Mouse (Mus musculus) myocyte (in vitro differentiated cells): Measurements from ENCODE around the gene Psapl1.

Source experiments
- E2F4 ChIP-seq: IDR thresholded peaks from one replicate; pipeline ENCODE4 v1.6.1; 2011; ENCODE audit warnings: mild to moderate bottlenecking, control low read depth, moderate library complexity; ENCODE audit not compliant: insufficient read depth
- MAX ChIP-seq: IDR thresholded peaks from one replicate; pipeline ENCODE4 v1.6.1; 2011; ENCODE audit warnings: low read depth, mild to moderate bottlenecking, control low read depth
- SRF ChIP-seq: IDR thresholded peaks from one replicate; pipeline ENCODE4 v1.6.1; 2011; ENCODE audit warnings: low read depth; ENCODE audit not compliant: control insufficient read depth, insufficient read length
- TCF12 ChIP-seq: IDR thresholded peaks from one replicate; pipeline ENCODE4 v1.6.1; 2011; ENCODE audit warnings: mild to moderate bottlenecking, control low read depth; ENCODE audit not compliant: poor library complexity, insufficient read depth, severe bottlenecking
- USF1 ChIP-seq: IDR thresholded peaks from one replicate; pipeline ENCODE4 v1.6.1; 2011; ENCODE audit warnings: low read depth, mild to moderate bottlenecking, control low read depth, moderate library complexity

DNA sequence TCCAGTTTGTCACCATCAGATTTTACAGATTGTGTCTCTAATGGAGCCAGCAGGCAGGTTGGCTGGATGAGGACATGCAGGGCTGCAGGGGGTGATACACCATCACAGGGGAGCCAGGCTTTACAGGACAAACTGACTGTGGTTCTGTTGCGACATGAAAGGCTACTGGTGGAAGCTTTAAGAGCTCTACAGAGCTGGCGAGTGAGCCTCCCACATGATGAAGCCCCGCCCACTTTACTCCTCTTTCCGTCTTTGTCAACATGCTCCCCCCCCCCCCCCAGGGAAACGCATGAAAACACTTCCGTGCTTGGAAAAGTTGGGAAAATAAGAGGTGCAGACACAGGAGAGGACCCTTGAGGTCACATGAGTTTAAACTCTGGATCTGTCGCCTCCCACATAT lies 25.6 kb upstream of the Psapl1 start:
- TF ChIP-seq MAX (no peak), E2F4 (no peak), TCF12 (no peak), SRF (no peak), USF1 (no peak)
